Mouse (Mus musculus) cerebellum, postnatal 14 days (tissue): ENCODE measurements at regions not wholly inside any gene's neighbourhood (a gene's known extent, or its start where the extent isn't known, plus 50 kb on each side); places are given as distances from the start of the nearest gene placed in this dataset.

Experiments
- DNase-seq, 2 experiments: peaks; one replicate each; pipeline ENCODE4 v3.0.0; 2021; ENCODE audit warnings: mixed read lengths in 2 of 2

DNA sequence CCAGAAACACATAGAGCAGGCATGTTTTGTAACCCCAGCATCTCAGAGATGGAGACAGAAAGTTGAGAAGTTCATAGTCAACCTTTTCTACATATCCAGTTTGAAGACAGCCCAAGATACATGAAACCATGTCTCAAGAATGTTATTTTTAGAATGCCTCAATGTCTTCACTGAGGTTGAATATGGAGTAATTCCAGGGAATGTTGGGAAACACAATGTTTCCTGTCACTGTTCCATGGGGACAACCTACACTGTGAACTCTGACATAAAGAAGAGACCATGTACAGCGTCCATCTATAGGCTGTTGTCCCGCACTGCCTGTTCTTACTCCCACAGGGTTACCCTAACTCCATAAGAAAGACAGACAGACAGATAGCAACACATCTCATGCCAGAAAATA lies 89.8 kb upstream of the Mark1 start:
- DNase-seq: no peak

- DNase-seq: no peak
Measured at GRCm38 (mm10) chr1:185083191-185083590, 83.8 kb upstream of the Mark1 start.

DNA sequence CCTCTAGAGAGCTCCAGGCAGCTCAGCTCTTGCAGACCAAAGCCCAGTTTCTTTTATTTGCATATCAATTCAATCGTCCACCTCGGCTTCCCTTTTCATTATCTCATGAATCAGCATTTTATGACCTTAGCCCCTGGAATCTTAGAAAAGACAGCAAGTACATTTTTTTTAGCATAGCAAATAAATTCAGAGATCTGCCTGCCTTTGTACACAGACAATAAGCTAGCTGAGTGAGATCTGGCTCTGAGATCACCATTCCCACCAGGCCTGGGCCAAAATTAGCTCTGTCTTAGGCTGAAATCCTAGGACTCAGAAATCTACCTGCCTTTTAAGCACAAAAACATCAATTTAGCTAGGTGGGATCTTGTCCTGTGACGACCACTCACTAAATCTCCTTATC lies 80.7 kb upstream of the Mark1 start:
- DNase-seq: no peak

- no peak for DNase-seq
Measured at GRCm38 (mm10) chr1:185079331-185079880, 80.0 kb upstream of the Mark1 start.

- no peak for DNase-seq
Measured at GRCm38 (mm10) chr1:185074001-185074400, 74.6 kb upstream of the Mark1 start.

- DNase-seq: no peak
Measured at GRCm38 (mm10) chr1:185072766-185073165, 73.4 kb upstream of the Mark1 start.

GRCm38 (mm10) chr1:185071566-185071965 lies 72.2 kb upstream of the Mark1 start:
- no peak for DNase-seq

- DNase-seq: no peak
Measured at GRCm38 (mm10) chr1:185070853-185071149, 71.4 kb upstream of the Mark1 start.

GRCm38 (mm10) chr1:185070062-185070852 lies 70.9 kb upstream of the Mark1 start:
- DNase-seq: no peak

DNA sequence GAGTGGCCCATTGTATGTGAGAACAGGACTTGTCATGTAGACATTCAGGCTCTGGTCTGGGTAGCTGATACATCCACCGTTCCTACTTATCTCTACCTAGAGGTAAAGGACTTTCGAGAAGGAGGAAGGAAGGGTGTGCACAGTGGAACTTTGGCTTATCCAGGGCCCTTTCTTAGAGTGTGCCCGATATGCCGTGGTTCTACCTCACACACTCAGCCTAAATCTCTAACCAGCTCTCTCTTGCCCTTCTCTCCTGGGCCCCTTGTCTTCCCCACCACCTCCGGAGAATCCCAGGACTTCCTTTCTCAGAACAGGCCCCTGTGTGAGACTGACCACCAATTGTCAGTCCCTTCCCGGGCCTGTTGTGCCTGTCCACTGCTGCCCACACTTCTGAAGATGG lies 68.8 kb upstream of the Mark1 start:
- no peak for DNase-seq

DNA sequence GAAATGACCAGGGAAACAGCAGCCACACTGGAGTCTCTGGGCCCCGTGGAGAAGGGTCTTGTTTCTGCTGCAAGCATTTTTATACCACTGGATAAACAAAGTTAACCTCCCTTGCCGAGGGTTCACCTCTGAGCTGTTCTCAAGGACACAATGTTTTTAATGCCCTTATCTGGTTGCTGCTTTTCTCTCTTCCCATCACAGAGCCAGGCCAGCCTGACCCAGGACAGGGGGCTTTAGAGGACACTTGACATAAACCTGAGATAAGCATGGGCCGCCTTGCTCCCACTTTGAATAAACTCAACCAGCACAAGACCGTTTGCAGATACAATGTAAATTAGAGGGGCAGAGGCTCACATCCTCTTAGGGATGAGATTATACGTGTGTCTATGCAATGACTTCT lies 68.3 kb upstream of the Mark1 start:
- DNase-seq: no peak

GRCm38 (mm10) chr1:185065056-185065455 lies 65.7 kb upstream of the Mark1 start:
- DNase-seq: no peak

DNA sequence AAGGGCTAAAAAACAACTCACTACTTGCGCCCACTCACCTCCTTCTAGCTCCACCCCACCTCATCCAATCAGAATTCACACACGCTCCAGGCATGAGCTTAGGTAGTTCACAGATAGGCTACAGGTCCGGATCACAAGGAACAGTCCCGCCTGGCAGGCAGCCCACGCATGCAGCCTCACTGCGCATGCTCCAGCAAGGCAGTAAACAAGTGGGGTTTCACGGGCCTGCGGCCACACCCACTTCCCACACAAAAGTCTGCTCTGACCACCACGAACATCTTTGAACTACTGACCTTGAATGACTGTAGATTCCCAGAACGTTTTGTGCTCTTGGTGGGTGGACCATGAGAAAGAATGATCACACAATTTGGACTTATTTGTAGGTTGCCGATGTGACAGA lies 62.7 kb upstream of the Mark1 start:
- peak in 1 of 2 experiments; percentile 6 for DNase-seq

- no peak for DNase-seq
Measured at GRCm38 (mm10) chr1:185057443-185057842, 58.1 kb upstream of the Mark1 start.

DNA sequence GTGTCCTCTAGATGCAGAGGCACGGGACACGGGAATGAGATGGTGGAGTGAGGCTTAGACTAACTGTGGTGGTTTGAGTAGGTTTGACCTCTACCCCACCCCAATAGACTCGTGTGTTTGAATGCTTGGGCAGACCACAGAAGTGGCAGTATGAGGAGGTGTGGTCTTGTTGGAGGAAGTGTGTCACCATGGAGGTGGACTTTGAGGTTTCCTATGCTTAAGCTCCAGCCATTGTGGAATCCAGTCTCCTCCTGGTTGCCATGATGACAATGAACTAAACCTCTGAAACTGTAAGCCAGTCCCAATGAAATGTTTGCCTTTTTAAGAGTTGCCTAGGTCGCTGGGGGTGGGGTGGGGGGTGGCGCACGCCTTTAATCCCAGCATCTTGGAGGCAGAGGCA lies 53.3 kb upstream of the Mark1 start:
- no peak for DNase-seq

DNA sequence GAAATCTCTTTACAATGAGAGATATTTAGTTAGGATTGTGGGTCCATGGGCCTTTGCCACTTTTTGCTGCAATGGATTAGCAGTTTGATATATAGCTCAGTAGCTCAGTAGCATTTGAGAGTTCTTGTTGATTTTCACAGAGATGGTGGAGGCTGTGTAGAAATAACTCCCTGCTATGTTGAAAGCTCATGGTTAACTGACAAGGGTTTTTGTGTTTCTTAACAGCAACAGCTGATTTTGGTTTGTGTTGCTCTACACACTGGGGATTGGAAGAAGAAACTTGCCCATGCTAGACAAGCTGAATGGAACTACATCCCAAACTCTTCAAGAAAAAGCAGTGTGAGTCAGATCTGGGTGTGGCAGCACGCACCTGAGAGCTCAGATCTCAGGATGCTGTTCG lies 50.6 kb upstream of the Mark1 start:
- no peak for DNase-seq
